Mouse (Mus musculus): Measurements from ENCODE around the gene Utrn.

GRCm38 (mm10) chr10:12876426-12876825 lies 7.3 kb upstream of the Utrn start:
- no peak for TF ChIP-seq CTCF (IDR thresholded peaks at IDR 0.05; ENCODE audit: borderline replicate concordance, extremely low read depth, insufficient read depth, insufficient read length)
- no peak for TF ChIP-seq POLR2A (IDR thresholded peaks at IDR 0.05; ENCODE audit: borderline replicate concordance, extremely low read depth, insufficient read depth, insufficient read length, poor library complexity, severe bottlenecking)
